Mouse (Mus musculus): Measurements from ENCODE around the gene Krtap4-2. TPM values are rescaled to one million over a fixed set of nuclear protein-coding genes. Genes with fewer than 3 reads are reported as not detected.
"Not testable (repeated sequence)": the region's sequence is repeated elsewhere in the genome, so short reads cannot be mapped to it uniquely, and the experiment has no call there.

Krtap4-2 gene
- polyA plus RNA-seq, 1 experiment from 2014 or later = not detected

GRCm38 (mm10) chr11:99609126-99609525, 25.8 kb downstream of the Krtap4-2 start:
- Histone ChIP-seq H3K4me2 (replicated peaks) (no peak overlapping the region), H3K4me1 (replicated peaks; ENCODE audit: control insufficient read depth, insufficient read depth, low read length) (no peaks in the 10 kb centered on the region), H3K9me3 (ENCODE audit: control insufficient read depth, low read length) (no peaks in the 10 kb centered on the region), H3K27me3 (ENCODE audit: control insufficient read depth, insufficient read depth, low read length) (no peaks in the 10 kb centered on the region), H3K27ac (no peak overlapping the region), H3K9ac (no peak overlapping the region), H3K4me3 (replicated peaks; ENCODE audit: low read length) (no peak overlapping the region), H3K36me3 (replicated peaks; ENCODE audit: control insufficient read depth, insufficient read depth) (no peaks in the 10 kb centered on the region)
- ATAC-seq (ENCODE audit: low FRiP score) (no peak), DNase-seq (ENCODE audit: low spot score) (no peak)
- WGBS = 87% methylated on average over 1 of the region's 1 CpGs

DNA sequence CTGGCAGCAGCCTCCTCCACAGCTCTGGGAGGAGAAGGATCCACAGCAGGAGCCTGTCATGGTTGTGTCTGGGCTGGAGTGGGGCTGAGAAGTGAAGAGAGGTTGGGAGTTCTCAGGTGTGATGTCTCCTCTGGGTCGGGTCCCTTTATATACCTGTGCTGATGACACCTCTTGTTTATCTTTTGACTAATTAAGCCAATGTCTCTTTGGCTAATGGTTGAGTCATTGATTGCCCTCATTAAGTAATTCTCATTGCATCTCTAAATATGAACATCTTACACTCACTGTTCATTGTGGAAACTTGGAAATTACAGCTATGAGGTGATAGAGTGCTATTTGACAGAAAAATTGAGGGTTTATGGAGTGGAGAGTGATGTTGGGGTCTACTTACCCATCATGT, 31.7 kb downstream of the Krtap4-2 start, which contains the start of gene Gm11938:
Gm11938 (minus strand) TSS at position 101 of the 400 bp plus-strand sequence.
- not testable (repeated sequence) for H3K9me3 ChIP-seq (ENCODE audit: control insufficient read depth, low read length); H3K9ac ChIP-seq; H3K27me3 ChIP-seq (ENCODE audit: control insufficient read depth, insufficient read depth, low read length); H3K4me1 ChIP-seq (replicated peaks; ENCODE audit: control insufficient read depth, insufficient read depth, low read length); H3K4me2 ChIP-seq (replicated peaks); H3K36me3 ChIP-seq (replicated peaks; ENCODE audit: control insufficient read depth, insufficient read depth); DNase-seq (ENCODE audit: low spot score); H3K4me3 ChIP-seq (replicated peaks; ENCODE audit: low read length); H3K27ac ChIP-seq; ATAC-seq (ENCODE audit: low FRiP score)
- 79% methylated on average over 1 of the region's 1 CpGs for WGBS

- 82% methylated on average over 6 of the region's 6 CpGs for WGBS
- ATAC-seq (ENCODE audit: low FRiP score); H3K9ac ChIP-seq; DNase-seq (ENCODE audit: low spot score); H3K9me3 ChIP-seq (ENCODE audit: control insufficient read depth, low read length); H3K36me3 ChIP-seq (replicated peaks; ENCODE audit: control insufficient read depth, insufficient read depth); H3K27ac ChIP-seq; H3K4me2 ChIP-seq (replicated peaks); H3K4me1 ChIP-seq (replicated peaks; ENCODE audit: control insufficient read depth, insufficient read depth, low read length); H3K4me3 ChIP-seq (replicated peaks; ENCODE audit: low read length); H3K27me3 ChIP-seq (ENCODE audit: control insufficient read depth, insufficient read depth, low read length): not testable (repeated sequence)
Measured at GRCm38 (mm10) chr11:99597742-99598141, 37.1 kb downstream of the Krtap4-2 start, which contains the start of gene Krtap9-3. Krtap9-3 (minus strand) TSS chr11:99598105.

- no peak within 1 kb of the TSS for H3K27ac ChIP-seq
- ATAC-seq (ENCODE audit: low FRiP score) (no peak), DNase-seq (ENCODE audit: low spot score) (no peak)
- H3K4me3 ChIP-seq (replicated peaks; ENCODE audit: low read length) = no peak within 1 kb of the TSS
- no peaks in the 10 kb centered on the region for H3K36me3 ChIP-seq (replicated peaks; ENCODE audit: control insufficient read depth, insufficient read depth)
- H3K4me1 ChIP-seq (replicated peaks; ENCODE audit: control insufficient read depth, insufficient read depth, low read length) = no peaks in the 10 kb centered on the region
- no peak within 1 kb of the TSS for H3K9ac ChIP-seq
- no peaks in the 10 kb centered on the region for H3K27me3 ChIP-seq (ENCODE audit: control insufficient read depth, insufficient read depth, low read length)
- 84% methylated on average over 6 of the region's 6 CpGs for WGBS
- H3K9me3 ChIP-seq (ENCODE audit: control insufficient read depth, low read length) = no peaks in the 10 kb centered on the region
- H3K4me2 ChIP-seq (replicated peaks) = no peak within 1 kb of the TSS
Measured at GRCm38 (mm10) chr11:99590981-99591380, 43.9 kb downstream of the Krtap4-2 start, which contains the start of gene Krtap1-3. Krtap1-3 (minus strand) TSS chr11:99591339.

GRCm38 (mm10) chr11:99585096-99585495, 49.8 kb downstream of the Krtap4-2 start:
- H3K4me3 ChIP-seq (replicated peaks; ENCODE audit: low read length) = no peak overlapping the region
- H3K9ac ChIP-seq = no peak overlapping the region
- H3K4me2 ChIP-seq (replicated peaks) = no peak overlapping the region
- H3K9me3 ChIP-seq (ENCODE audit: control insufficient read depth, low read length) = no peaks in the 10 kb centered on the region
- WGBS = 90% methylated on average over 7 of the region's 7 CpGs
- H3K27ac ChIP-seq = no peak overlapping the region
- no peaks in the 10 kb centered on the region for H3K36me3 ChIP-seq (replicated peaks; ENCODE audit: control insufficient read depth, insufficient read depth)
- H3K27me3 ChIP-seq (ENCODE audit: control insufficient read depth, insufficient read depth, low read length) = no peaks in the 10 kb centered on the region
- no peak for ATAC-seq (ENCODE audit: low FRiP score)
- DNase-seq (ENCODE audit: low spot score) = no peak
- H3K4me1 ChIP-seq (replicated peaks; ENCODE audit: control insufficient read depth, insufficient read depth, low read length) = no peaks in the 10 kb centered on the region

Other genes with a start within 250 kb of the Krtap4-2 start
- gene Krt10, start 245.7 kb downstream of the Krtap4-2 start, polyA plus RNA-seq (2014; fragmentation: Nextera tagmentation; extraction: Ambion mirVana) = 31.7 and 39.9 TPM in 2 replicates
- gene Krt12, start 212.8 kb downstream of the Krtap4-2 start, polyA plus RNA-seq (2014; fragmentation: Nextera tagmentation; extraction: Ambion mirVana) = not detected in 2 replicates
- 0.14 TPM in 1 of 2 replicates, not detected in the other for gene Krt20, start 196.9 kb downstream of the Krtap4-2 start, polyA plus RNA-seq (2014; fragmentation: Nextera tagmentation; extraction: Ambion mirVana)
- 0.32 TPM in 1 of 2 replicates, not detected in the other for gene Krt23, start 141.9 kb downstream of the Krtap4-2 start, polyA plus RNA-seq (2014; fragmentation: Nextera tagmentation; extraction: Ambion mirVana)
- not detected in 2 replicates for gene Krt39, start 113.7 kb downstream of the Krtap4-2 start, polyA plus RNA-seq (2014; fragmentation: Nextera tagmentation; extraction: Ambion mirVana)
- gene Krt40, start 91.9 kb downstream of the Krtap4-2 start, polyA plus RNA-seq (2014; fragmentation: Nextera tagmentation; extraction: Ambion mirVana) = not detected in 2 replicates
- not detected in 2 replicates for gene Krtap3-3, start 84.2 kb downstream of the Krtap4-2 start, polyA plus RNA-seq (2014; fragmentation: Nextera tagmentation; extraction: Ambion mirVana)
- not detected in 2 replicates for gene Krtap3-2, start 78.2 kb downstream of the Krtap4-2 start, polyA plus RNA-seq (2014; fragmentation: Nextera tagmentation; extraction: Ambion mirVana)
- gene Gm11939, start 75.6 kb downstream of the Krtap4-2 start, polyA plus RNA-seq (2014; fragmentation: Nextera tagmentation; extraction: Ambion mirVana) = not detected in 2 replicates
- not detected in 2 replicates for gene Krtap3-1, start 68.5 kb downstream of the Krtap4-2 start, polyA plus RNA-seq (2014; fragmentation: Nextera tagmentation; extraction: Ambion mirVana)
- gene Krtap1-5, start 54.1 kb downstream of the Krtap4-2 start, polyA plus RNA-seq (2014; fragmentation: Nextera tagmentation; extraction: Ambion mirVana) = not detected in 2 replicates
- gene Krtap1-4, start 51.4 kb downstream of the Krtap4-2 start, polyA plus RNA-seq (2014; fragmentation: Nextera tagmentation; extraction: Ambion mirVana) = not detected in 2 replicates
- gene Krtap1-3, start 43.7 kb downstream of the Krtap4-2 start, polyA plus RNA-seq (2014; fragmentation: Nextera tagmentation; extraction: Ambion mirVana) = not detected in 2 replicates
- not detected in 2 replicates for gene Krtap9-3, start 37.0 kb downstream of the Krtap4-2 start, polyA plus RNA-seq (2014; fragmentation: Nextera tagmentation; extraction: Ambion mirVana)
- gene Gm11938, start 31.8 kb downstream of the Krtap4-2 start, polyA plus RNA-seq (2014; fragmentation: Nextera tagmentation; extraction: Ambion mirVana) = not detected in 2 replicates
- gene Gm11937, start 24.9 kb downstream of the Krtap4-2 start, polyA plus RNA-seq (2014; fragmentation: Nextera tagmentation; extraction: Ambion mirVana) = not detected in 2 replicates
- not detected in 2 replicates for gene Krtap2-4, start 20.2 kb downstream of the Krtap4-2 start, polyA plus RNA-seq (2014; fragmentation: Nextera tagmentation; extraction: Ambion mirVana)
- gene Gm11562, start 14.6 kb downstream of the Krtap4-2 start, polyA plus RNA-seq (2014; fragmentation: Nextera tagmentation; extraction: Ambion mirVana) = not detected in 2 replicates
- gene Krtap4-1, start 6.8 kb downstream of the Krtap4-2 start, polyA plus RNA-seq (2014; fragmentation: Nextera tagmentation; extraction: Ambion mirVana) = not detected in 2 replicates
- not detected in 2 replicates for gene Krtap4-7, start 9.0 kb upstream of the Krtap4-2 start, polyA plus RNA-seq (2014; fragmentation: Nextera tagmentation; extraction: Ambion mirVana)
- not detected in 2 replicates for gene Gm11555, start 15.2 kb upstream of the Krtap4-2 start, polyA plus RNA-seq (2014; fragmentation: Nextera tagmentation; extraction: Ambion mirVana)
- gene Gm11563, start 23.9 kb upstream of the Krtap4-2 start, polyA plus RNA-seq (2014; fragmentation: Nextera tagmentation; extraction: Ambion mirVana) = not detected in 2 replicates
- not detected in 2 replicates for gene Krtap4-6, start 30.9 kb upstream of the Krtap4-2 start, polyA plus RNA-seq (2014; fragmentation: Nextera tagmentation; extraction: Ambion mirVana)
- gene Gm14190, start 55.7 kb upstream of the Krtap4-2 start, polyA plus RNA-seq (2014; fragmentation: Nextera tagmentation; extraction: Ambion mirVana) = not detected in 2 replicates
- not detected in 2 replicates for gene Gm14180, start 99.2 kb upstream of the Krtap4-2 start, polyA plus RNA-seq (2014; fragmentation: Nextera tagmentation; extraction: Ambion mirVana)
- gene Gm11595, start 137.8 kb upstream of the Krtap4-2 start, polyA plus RNA-seq (2014; fragmentation: Nextera tagmentation; extraction: Ambion mirVana) = not detected in 2 replicates
- gene Krtap4-8, start 145.6 kb upstream of the Krtap4-2 start, polyA plus RNA-seq (2014; fragmentation: Nextera tagmentation; extraction: Ambion mirVana) = not detected in 2 replicates
- not detected in 2 replicates for gene Krtap4-9, start 150.1 kb upstream of the Krtap4-2 start, polyA plus RNA-seq (2014; fragmentation: Nextera tagmentation; extraction: Ambion mirVana)
- not detected in 2 replicates for gene Gm11596, start 158.4 kb upstream of the Krtap4-2 start, polyA plus RNA-seq (2014; fragmentation: Nextera tagmentation; extraction: Ambion mirVana)
- not detected in 2 replicates for gene Gm11569, start 163.8 kb upstream of the Krtap4-2 start, polyA plus RNA-seq (2014; fragmentation: Nextera tagmentation; extraction: Ambion mirVana)
- not detected in 2 replicates for gene Gm11554, start 169.4 kb upstream of the Krtap4-2 start, polyA plus RNA-seq (2014; fragmentation: Nextera tagmentation; extraction: Ambion mirVana)
- gene Krtap4-13, start 174.8 kb upstream of the Krtap4-2 start, polyA plus RNA-seq (2014; fragmentation: Nextera tagmentation; extraction: Ambion mirVana) = not detected in 2 replicates
- not detected in 2 replicates for gene Gm11564, start 180.6 kb upstream of the Krtap4-2 start, polyA plus RNA-seq (2014; fragmentation: Nextera tagmentation; extraction: Ambion mirVana)
- not detected in 2 replicates for gene 2300003K06Rik, start 203.0 kb upstream of the Krtap4-2 start, polyA plus RNA-seq (2014; fragmentation: Nextera tagmentation; extraction: Ambion mirVana)
- gene Krtap4-16, start 216.5 kb upstream of the Krtap4-2 start, polyA plus RNA-seq (2014; fragmentation: Nextera tagmentation; extraction: Ambion mirVana) = not detected in 2 replicates
- gene Gm11568, start 222.8 kb upstream of the Krtap4-2 start, polyA plus RNA-seq (2014; fragmentation: Nextera tagmentation; extraction: Ambion mirVana) = not detected in 2 replicates
- gene Gm11559, start 229.4 kb upstream of the Krtap4-2 start, polyA plus RNA-seq (2014; fragmentation: Nextera tagmentation; extraction: Ambion mirVana) = not detected in 2 replicates
- not detected in 2 replicates for gene Krtap9-1, start 238.3 kb upstream of the Krtap4-2 start, polyA plus RNA-seq (2014; fragmentation: Nextera tagmentation; extraction: Ambion mirVana)
- gene Gm11567, start 244.1 kb upstream of the Krtap4-2 start, polyA plus RNA-seq (2014; fragmentation: Nextera tagmentation; extraction: Ambion mirVana) = not detected in 2 replicates

All from hindbrain, embryonic 14.5 days (tissue).